8 mouse cellular contexts compared by ENCODE assay signal in the genomic region with DNA sequence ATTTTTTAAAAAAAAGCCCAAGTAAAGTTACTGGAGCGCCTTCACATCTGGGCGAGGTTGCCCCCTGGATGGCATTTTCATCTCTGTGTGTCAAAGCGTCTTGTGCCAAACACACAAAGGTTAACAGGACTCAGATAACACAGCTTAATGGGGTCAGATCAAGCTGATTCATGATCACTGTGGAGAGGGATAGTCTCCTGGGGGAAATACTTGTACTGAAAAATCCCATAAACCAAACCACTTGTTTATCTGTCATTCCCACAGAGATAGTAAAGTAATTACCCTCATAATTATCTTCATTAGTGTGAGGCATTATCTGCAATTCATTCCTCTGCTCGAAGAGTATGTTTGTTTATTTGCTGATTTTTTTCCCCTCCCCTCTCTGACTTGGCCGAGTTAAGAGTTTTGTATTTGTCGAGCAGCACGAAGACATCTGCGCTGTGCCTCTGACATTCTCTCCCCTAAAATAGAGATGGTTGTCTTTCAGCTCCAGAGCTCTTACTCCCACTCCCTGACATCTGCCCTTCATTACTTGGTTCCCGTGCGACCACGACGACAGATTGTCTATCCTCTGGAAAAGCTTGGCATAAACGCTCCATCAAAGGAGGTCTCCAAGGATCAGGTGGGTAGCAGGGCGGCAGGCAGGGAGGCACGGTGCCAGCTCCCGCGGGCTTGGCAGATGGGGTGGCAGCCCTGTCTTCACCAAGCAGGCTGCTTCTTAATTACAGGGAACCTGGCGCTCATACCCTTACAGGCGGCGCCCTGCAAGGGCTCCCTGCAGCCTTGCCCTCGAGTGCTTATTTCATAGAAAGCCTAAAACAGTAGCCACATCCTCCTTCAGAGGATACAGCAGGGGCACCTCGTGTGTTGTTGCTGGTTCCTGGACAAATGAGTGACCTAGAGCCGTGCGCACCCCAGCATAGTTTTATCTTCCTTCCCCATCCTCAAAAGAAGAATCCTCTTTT.
DNase-seq lines count a peak whose midpoint lies in the region; ATAC-seq lines count a peak whose summit lies in the region.

No protein-coding gene starts in this region.

- DNase-seq in gastrocnemius, postnatal 14 days = peak; percentile 10
- DNase-seq in gastrocnemius, postnatal 25 days = no peak
- peak; percentile 55 for DNase-seq in adrenal gland, postnatal 25 days
- DNase-seq in layer of hippocampus, adult 9-10 months (ENCODE audit: low spot score) = peak; percentile 37
- no peak for DNase-seq in c-Kit-positive CD71-positive TER-119-positive erythroid progenitor cells, embryonic 14.5 days (ENCODE audit: low spot score)
- no peak for DNase-seq in lung, adult 18-20 months

- peak; percentile 93 for ATAC-seq in forebrain, embryonic 15.5 days (replicated peaks)
- peak; percentile 78 for ATAC-seq in neural tube, embryonic 15.5 days (ENCODE audit: low FRiP score)

- H3K9ac ChIP-seq in forebrain, embryonic 15.5 days (replicated peaks) = peak overlapping the region; percentile 17; the same call in 1 of the 2 replicates
- no peak overlapping the region for H3K9ac ChIP-seq in neural tube, embryonic 15.5 days (replicated peaks)

- H3K9me3 ChIP-seq in forebrain, embryonic 15.5 days = no peaks in the 10 kb centered on the region
- no peaks in the 10 kb centered on the region for H3K9me3 ChIP-seq in neural tube, embryonic 15.5 days (replicated peaks)

- 25% methylated on average over 24 of the region's 24 CpGs for WGBS in forebrain, embryonic 15.5 days
- 32% methylated on average over 24 of the region's 24 CpGs for WGBS in neural tube, embryonic 15.5 days

- H3K4me2 ChIP-seq in forebrain, embryonic 15.5 days (replicated peaks) = peak overlapping the region; percentile 38
- H3K4me2 ChIP-seq in neural tube, embryonic 15.5 days = peak overlapping the region; percentile 47

- H3K36me3 ChIP-seq in forebrain, embryonic 15.5 days = no peaks in the 10 kb centered on the region
- H3K36me3 ChIP-seq in neural tube, embryonic 15.5 days = no peaks in the 10 kb centered on the region

- no peaks in the 10 kb centered on the region for H3K27me3 ChIP-seq in forebrain, embryonic 15.5 days
- no peaks in the 10 kb centered on the region; the same call in 1 of the 2 replicates for H3K27me3 ChIP-seq in neural tube, embryonic 15.5 days (replicated peaks)

- intact Hi-C loops in gastrocnemius, postnatal 14 days (cut with DNase I; ENCODE audit: low total_unique reads) = no loop called here

- H3K27ac ChIP-seq in forebrain, embryonic 15.5 days (replicated peaks) = peak overlapping the region; percentile 75
- H3K27ac ChIP-seq in neural tube, embryonic 15.5 days (replicated peaks) = no peak overlapping the region

- H3K4me1 ChIP-seq in forebrain, embryonic 15.5 days = peaks cover 25% of the 10 kb centered on the region
- peaks cover 11% of the 10 kb centered on the region for H3K4me1 ChIP-seq in neural tube, embryonic 15.5 days

- peak overlapping the region; percentile 6; the same call in 1 of the 2 replicates for H3K4me3 ChIP-seq in forebrain, embryonic 15.5 days
- no peak overlapping the region for H3K4me3 ChIP-seq in neural tube, embryonic 15.5 days (replicated peaks)

Comparison
In these comparisons a context has a peak if more than half of its experiments do, and no peak if none do; other contexts are left out.
1. DNase-seq: peak in gastrocnemius, postnatal 14 days (single experiment), adrenal gland, postnatal 25 days (single experiment) and layer of hippocampus, adult 9-10 months (single experiment); none in gastrocnemius, postnatal 25 days (single experiment), c-Kit-positive CD71-positive TER-119-positive erythroid progenitor cells, embryonic 14.5 days (single experiment) and lung, adult 18-20 months (0 of 2).